Mouse (Mus musculus): ENCODE results near the gene Olfr229.
"Not testable (repeated sequence)": the region's sequence is repeated elsewhere in the genome, so short reads cannot be mapped to it uniquely, and the experiment has no call there.

Gene Olfr229

GRCm38 (mm10) chr9:39907036-39907435 is at the start of gene Olfr229:
TSS of gene Olfr229 (plus strand) at chr9:39907336.
- in situ Hi-C loops (cut with MboI, MseI) = no loop called here

- in situ Hi-C loops (cut with MboI, MseI) = loop anchor here (25.0 kb wide), 1 partner anchor 454 kb away; no protein-coding TSS in a partner anchor
Measured at GRCm38 (mm10) chr9:39866122-39866521, 41.0 kb upstream of the Olfr229 start, which contains the start of gene Olfr972. TSS of gene Olfr972 (plus strand) at chr9:39866422.

DNA sequence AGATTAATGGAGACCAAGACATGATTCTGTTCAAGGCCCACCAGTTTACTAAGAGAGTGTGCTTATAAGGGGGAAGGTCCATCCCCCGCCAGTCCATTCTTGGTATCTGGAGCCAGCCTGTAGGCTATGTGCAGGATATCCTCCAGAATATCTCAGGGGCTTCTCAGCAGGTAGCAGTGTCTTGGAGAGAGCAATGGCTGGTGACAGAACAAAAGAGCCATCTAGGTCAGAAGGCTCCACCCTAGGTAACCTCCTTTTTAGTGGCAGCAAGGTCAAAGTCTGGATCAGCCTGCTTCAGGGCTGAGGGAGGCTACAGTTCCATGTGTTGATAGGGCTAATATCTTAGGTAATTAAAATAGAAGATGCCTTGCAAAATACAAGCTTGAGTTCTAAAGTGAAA is 35.1 kb upstream of the Olfr229 start:
- in situ Hi-C loops (cut with MboI, MseI) = loop anchor here (25.0 kb wide), 1 partner anchor 460 kb away; no protein-coding TSS in a partner anchor

GRCm38 (mm10) chr9:39877541-39878396 is 29.4 kb upstream of the Olfr229 start:
- in situ Hi-C loops (cut with MboI, MseI) = loop anchor here (5.0 kb wide), 1 partner anchor 50 kb away; no protein-coding TSS in a partner anchor

DNA sequence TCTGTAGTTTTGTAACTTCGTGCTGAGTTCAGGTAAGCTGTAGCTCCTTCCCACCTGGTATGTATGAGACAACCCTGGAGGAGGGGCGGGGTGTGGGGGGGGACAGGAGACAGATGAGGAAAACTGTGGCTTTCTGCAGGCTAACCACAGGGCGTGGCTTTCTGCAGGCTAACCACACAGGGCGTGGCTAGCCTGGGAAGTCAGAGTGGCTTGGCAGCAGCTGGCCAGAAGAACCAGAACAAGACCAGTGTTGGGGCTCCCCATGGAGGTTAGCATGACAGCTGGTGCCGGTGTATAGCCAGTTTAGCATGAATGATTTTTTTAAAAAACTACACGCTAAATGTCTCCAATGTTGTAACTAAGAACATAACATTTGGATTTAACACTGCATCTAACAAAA is 2.0 kb upstream of the Olfr229 start:
- in situ Hi-C loops (cut with MboI, MseI) = no loop called here

DNA sequence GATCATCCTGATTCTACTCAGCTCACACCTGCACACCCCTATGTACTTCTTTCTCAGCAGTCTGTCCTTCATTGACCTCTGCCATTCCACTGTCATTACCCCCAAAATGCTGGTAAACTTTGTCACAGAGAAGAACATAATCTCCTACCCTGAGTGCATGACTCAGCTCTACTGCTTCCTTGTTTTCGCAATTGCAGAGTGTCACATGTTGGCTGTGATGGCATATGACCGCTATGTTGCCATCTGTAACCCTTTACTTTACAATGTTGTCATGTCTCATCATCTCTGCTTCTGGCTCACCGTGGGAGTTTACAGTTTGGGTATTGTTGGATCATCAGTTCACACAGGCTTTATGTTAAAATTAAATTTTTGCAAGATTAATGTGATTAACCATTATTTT is 2.8 kb downstream of the Olfr229 start:
- in situ Hi-C loops (cut with MboI, MseI) = no loop called here

- in situ Hi-C loops (cut with MboI, MseI) = loop anchor here (5.0 kb wide), 1 partner anchor 51 kb away; no protein-coding TSS in a partner anchor
Measured at GRCm38 (mm10) chr9:39927975-39928836, 21.1 kb downstream of the Olfr229 start.

DNA sequence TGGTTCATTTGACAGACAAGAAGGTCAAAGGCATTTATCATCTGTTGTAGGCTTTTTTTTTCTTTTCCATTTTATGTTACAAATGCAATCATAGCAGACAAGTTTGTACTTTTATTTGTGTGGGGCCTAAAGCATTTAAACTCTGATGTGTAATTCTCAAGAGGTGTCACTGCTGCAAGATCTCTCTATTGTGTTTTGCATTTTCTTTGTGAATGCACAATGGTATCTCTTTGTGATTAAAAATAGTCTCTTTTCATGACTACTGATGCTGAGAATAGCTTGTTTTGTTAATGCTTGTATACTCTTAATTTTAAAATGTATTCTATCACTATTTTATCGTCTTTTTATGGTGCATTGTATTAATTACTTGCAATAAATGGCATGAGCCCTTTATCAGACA is 21.7 kb downstream of the Olfr229 start:
- in situ Hi-C loops (cut with MboI, MseI) = loop anchor here (5.0 kb wide), 1 partner anchor 52 kb away; no protein-coding TSS in a partner anchor

DNA sequence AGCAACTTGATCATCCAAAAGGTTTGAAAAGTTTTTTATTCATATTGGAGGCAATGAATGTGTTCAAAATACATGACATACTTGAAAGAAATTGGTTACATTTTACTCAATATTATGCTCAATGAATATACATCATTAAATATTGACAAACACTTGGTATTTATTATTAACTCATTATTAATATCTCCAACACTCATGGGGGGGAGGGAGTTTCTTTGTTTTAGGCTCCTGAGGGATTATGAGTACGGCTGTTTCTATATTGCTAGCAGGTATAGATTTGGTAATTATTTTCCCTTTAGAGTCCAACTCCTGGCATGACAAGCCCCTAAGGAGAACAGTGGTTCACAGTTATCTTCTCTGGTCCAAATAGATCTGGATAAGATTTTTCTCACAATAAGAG is 30.1 kb downstream of the Olfr229 start, which contains the start of gene Olfr974:
Olfr974 (plus strand) TSS at position 301 of the 400 bp plus-strand sequence.
- in situ Hi-C loops (cut with MboI, MseI) = no loop called here

DNA sequence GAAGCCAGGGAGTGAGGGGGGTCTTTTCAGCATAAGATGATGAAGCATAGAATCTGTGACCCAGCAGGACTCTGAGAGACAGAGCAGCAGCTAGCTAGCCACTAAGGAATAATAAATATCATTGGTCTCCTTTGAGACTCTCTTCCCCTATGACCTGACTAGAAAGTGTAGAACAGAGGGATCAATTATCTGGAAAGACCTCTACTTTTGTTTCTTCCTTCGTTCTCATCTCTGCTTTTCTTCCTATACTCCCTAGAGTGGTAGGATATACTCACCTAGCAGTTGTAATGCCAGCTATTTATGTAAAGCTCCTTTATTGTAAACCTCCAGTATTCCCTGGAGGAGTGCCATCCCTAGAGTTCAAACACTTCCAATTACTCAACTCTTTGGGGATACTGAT is 44.8 kb downstream of the Olfr229 start, which contains the start of gene Olfr975:
Olfr975 (minus strand) TSS at position 101 of the 400 bp plus-strand sequence.
- in situ Hi-C loops (cut with MboI, MseI) = no loop called here

DNA sequence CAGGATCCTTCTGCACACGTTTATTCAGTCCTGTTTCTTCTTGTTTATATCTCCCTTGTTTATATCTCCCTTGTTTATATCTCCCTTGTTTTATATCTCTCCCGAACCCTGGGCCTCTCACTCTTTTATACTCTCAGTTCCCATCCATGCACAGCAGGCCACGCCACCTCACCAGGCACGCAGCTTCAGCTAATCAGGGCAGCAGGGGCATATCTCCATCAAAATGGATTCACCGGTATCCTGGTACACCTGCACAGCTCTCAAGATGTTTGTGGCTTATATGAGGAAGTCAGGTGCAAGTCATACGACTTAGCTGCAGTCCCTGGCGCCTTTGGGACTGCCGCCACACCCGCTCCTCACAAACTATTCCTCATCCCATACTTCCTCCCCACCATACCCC is 53.9 kb downstream of the Olfr229 start, which contains the start of gene Olfr976:
Olfr976 (minus strand) TSS at position 101 of the 400 bp plus-strand sequence.
- in situ Hi-C loops (cut with MboI, MseI) = not testable (repeated sequence)
